Mouse (Mus musculus) myocyte (in vitro differentiated cells): Measurements from ENCODE around the gene Grid2. TPM values are rescaled to one million over a fixed set of nuclear protein-coding genes. Genes with fewer than 3 reads are reported as not detected.

Experiments used
- H3K27me3 ChIP-seq: one replicate; pipeline ENCODE4 v1.6.1; 2011; ENCODE audit not compliant: control insufficient read depth, insufficient read depth, insufficient read length
- H3K36me3 ChIP-seq: one replicate; pipeline ENCODE4 v1.6.1; 2011; ENCODE audit not compliant: control insufficient read depth, insufficient read depth
- H3K4me2 ChIP-seq: one replicate; pipeline ENCODE4 v1.6.1; 2011; ENCODE audit warnings: low read depth, control low read depth
- H3K4me3 ChIP-seq: one replicate; pipeline ENCODE4 v1.5.1; 2011; ENCODE audit warnings: mild to moderate bottlenecking, control low read depth, moderate library complexity
- H3K79me2 ChIP-seq: one replicate; pipeline ENCODE4 v1.6.1; 2011; ENCODE audit not compliant: control insufficient read depth, insufficient read depth
- H3ac ChIP-seq: one replicate; pipeline ENCODE4 v1.6.1; 2011; ENCODE audit not compliant: control insufficient read depth, insufficient read length
- CEBPB ChIP-seq: IDR thresholded peaks from 2 replicates; pipeline ENCODE4 v1.6.1; 2011; ENCODE audit warnings: mild to moderate bottlenecking, moderate library complexity; ENCODE audit not compliant: poor library complexity, insufficient read depth, severe bottlenecking
- E2F4 ChIP-seq: IDR thresholded peaks from one replicate; pipeline ENCODE4 v1.6.1; 2011; ENCODE audit warnings: mild to moderate bottlenecking, control low read depth, moderate library complexity; ENCODE audit not compliant: insufficient read depth
- MAX ChIP-seq: IDR thresholded peaks from one replicate; pipeline ENCODE4 v1.6.1; 2011; ENCODE audit warnings: low read depth, mild to moderate bottlenecking, control low read depth
- MYOD1 ChIP-seq, 3 experiments: IDR thresholded peaks; one replicate each; pipeline ENCODE4 v1.6.1; 2011; ENCODE audit warnings: control low read depth in 2 of 3, low read depth in 2 of 3, mild to moderate bottlenecking in 2 of 3, moderate library complexity in 1 of 3; ENCODE audit not compliant: insufficient read length in 2 of 3, control insufficient read depth in 1 of 3
- MYOG ChIP-seq, 3 experiments: IDR thresholded peaks; one replicate each; pipeline ENCODE4 v1.6.1; 2011; ENCODE audit warnings: control low read depth in 2 of 3, low read depth in 2 of 3, mild to moderate bottlenecking in 2 of 3; ENCODE audit not compliant: insufficient read length in 2 of 3, control insufficient read depth in 1 of 3, insufficient read depth in 1 of 3
- POLR2A ChIP-seq: IDR thresholded peaks from one replicate; pipeline ENCODE4 v1.6.1; 2011; ENCODE audit warnings: low read depth, mild to moderate bottlenecking, control low read depth, moderate library complexity; ENCODE audit not compliant: insufficient read length
- POLR2AphosphoS2 ChIP-seq: IDR thresholded peaks from one replicate; pipeline ENCODE4 v1.6.1; 2011; ENCODE audit warnings: low read depth, control low read depth; ENCODE audit not compliant: insufficient read length
- REST ChIP-seq: IDR thresholded peaks from one replicate; pipeline ENCODE4 v1.6.1; 2011; ENCODE audit warnings: mild to moderate bottlenecking, control low read depth, moderate library complexity; ENCODE audit not compliant: insufficient read depth, insufficient read length
- SRF ChIP-seq: IDR thresholded peaks from one replicate; pipeline ENCODE4 v1.6.1; 2011; ENCODE audit warnings: low read depth; ENCODE audit not compliant: control insufficient read depth, insufficient read length
- TCF12 ChIP-seq: IDR thresholded peaks from one replicate; pipeline ENCODE4 v1.6.1; 2011; ENCODE audit warnings: mild to moderate bottlenecking, control low read depth; ENCODE audit not compliant: poor library complexity, insufficient read depth, severe bottlenecking
- TCF3 ChIP-seq: IDR thresholded peaks from one replicate; pipeline ENCODE4 v1.6.1; 2011; ENCODE audit warnings: low read depth, control low read depth; ENCODE audit not compliant: insufficient read length
- USF1 ChIP-seq: IDR thresholded peaks from one replicate; pipeline ENCODE4 v1.6.1; 2011; ENCODE audit warnings: low read depth, mild to moderate bottlenecking, control low read depth, moderate library complexity
- polyA plus RNA-seq: library from polyadenylated mRNA; unstranded; fragments of >200 nt; fragmentation: generic; extraction: Trizol; gene quantifications from one replicate; pipeline ENCODE4 v1.2.1, GENCODE M21; 2012; ENCODE audit warnings: missing spikeins

Grid2 gene
- polyA plus RNA-seq, 1 experiment: not detected

DNA sequence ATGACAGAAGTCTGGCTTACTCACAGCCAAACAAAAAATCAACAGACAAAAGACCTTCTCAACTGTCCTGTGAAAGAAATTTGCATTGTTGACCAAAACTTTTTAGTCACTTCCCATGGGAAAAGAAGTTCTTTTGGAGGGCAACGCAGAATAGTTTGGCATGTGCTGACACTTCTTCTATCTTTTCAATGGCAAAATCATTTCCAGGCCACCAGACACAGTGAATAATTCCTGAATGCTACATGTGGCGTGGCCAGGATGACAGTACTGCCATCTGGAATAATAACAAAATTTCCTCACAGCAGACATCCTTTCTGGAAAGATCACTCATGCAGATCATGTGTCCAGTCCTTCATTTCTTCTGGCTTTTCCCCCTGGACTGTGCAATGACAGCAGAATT lies 478.1 kb downstream of the Grid2 start:
- Histone ChIP-seq H3K36me3 (no peaks in the 10 kb centered on the region), H3K4me2 (no peak overlapping the region), H3K4me3 (no peak overlapping the region), H3ac (no peak overlapping the region), H3K79me2 (no peaks in the 10 kb centered on the region), H3K27me3 (no peaks in the 10 kb centered on the region)
- TF ChIP-seq CEBPB: no peak

DNA sequence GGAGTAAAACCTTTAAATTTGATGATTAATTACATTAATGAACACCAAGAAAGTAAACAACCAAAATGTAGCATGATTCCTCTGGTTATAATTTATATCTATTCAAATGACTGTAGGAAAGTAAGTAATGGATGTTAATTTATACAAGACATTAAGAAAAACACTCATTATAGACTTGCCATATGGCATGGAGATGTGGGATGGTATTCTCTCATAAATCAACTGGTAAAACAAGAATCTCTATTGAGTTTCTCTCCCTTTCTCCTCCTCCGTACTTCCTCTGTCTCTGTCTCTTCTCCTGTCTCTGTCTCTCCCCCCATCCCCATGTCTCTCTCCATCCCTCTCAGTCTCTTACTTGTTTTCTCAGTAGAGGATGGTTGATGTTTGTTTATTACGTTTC lies 506.9 kb downstream of the Grid2 start:
- no peak for TF ChIP-seq TCF3
- TF ChIP-seq TCF12: no peak
- no peak for TF ChIP-seq REST
- TF ChIP-seq MAX: no peak
- no peak for TF ChIP-seq CEBPB
- no peak for TF ChIP-seq SRF
- no peak for TF ChIP-seq USF1
- TF ChIP-seq MYOG (IDR thresholded peaks at IDR 0.05; ENCODE audit: control insufficient read depth in 1 of 3, insufficient read depth in 1 of 3, insufficient read length in 2 of 3, low read depth in 2 of 3): no peak
- no peak for TF ChIP-seq MYOD1 (IDR thresholded peaks at IDR 0.05; ENCODE audit: control insufficient read depth in 1 of 3, insufficient read length in 2 of 3, low read depth in 2 of 3)
- no peak for TF ChIP-seq POLR2AphosphoS2
- TF ChIP-seq E2F4: no peak
- no peak for TF ChIP-seq POLR2A
- Histone ChIP-seq H3K4me3 (no peak overlapping the region), H3K79me2 (no peaks in the 10 kb centered on the region), H3K27me3 (no peaks in the 10 kb centered on the region), H3K4me2 (no peak overlapping the region), H3K36me3 (no peaks in the 10 kb centered on the region), H3ac (no peak overlapping the region)

GRCm38 (mm10) chr6:63794679-63795078 lies 539.0 kb downstream of the Grid2 start:
- Histone ChIP-seq H3K79me2 (no peaks in the 10 kb centered on the region), H3K4me2 (no peak overlapping the region)

GRCm38 (mm10) chr6:63820236-63820635 lies 564.6 kb downstream of the Grid2 start:
- Histone ChIP-seq H3K4me3 (no peak overlapping the region), H3ac (no peak overlapping the region), H3K36me3 (no peaks in the 10 kb centered on the region), H3K79me2 (no peaks in the 10 kb centered on the region), H3K4me2 (no peak overlapping the region), H3K27me3 (no peaks in the 10 kb centered on the region)
- TF ChIP-seq MYOG (IDR thresholded peaks at IDR 0.05; ENCODE audit: control insufficient read depth in 1 of 3, insufficient read depth in 1 of 3, insufficient read length in 2 of 3, low read depth in 2 of 3) (no peak), TCF3 (no peak), TCF12 (no peak), USF1 (no peak), E2F4 (no peak), CEBPB (no peak), POLR2AphosphoS2 (no peak), MAX (no peak), MYOD1 (IDR thresholded peaks at IDR 0.05; ENCODE audit: control insufficient read depth in 1 of 3, insufficient read length in 2 of 3, low read depth in 2 of 3) (no peak), SRF (no peak), REST (no peak), POLR2A (no peak)

More at GRCm38 (mm10) chr6:63794679-63795078, 539.0 kb downstream of the Grid2 start:
- H3K36me3 ChIP-seq: no peaks in the 10 kb centered on the region
- H3K27me3 ChIP-seq: no peaks in the 10 kb centered on the region
- H3ac ChIP-seq: no peak overlapping the region
- TF ChIP-seq CEBPB (no peak), SRF (no peak), MYOD1 (IDR thresholded peaks at IDR 0.05; ENCODE audit: control insufficient read depth in 1 of 3, insufficient read length in 2 of 3, low read depth in 2 of 3) (no peak), TCF3 (no peak), REST (no peak), MYOG (IDR thresholded peaks at IDR 0.05; ENCODE audit: control insufficient read depth in 1 of 3, insufficient read depth in 1 of 3, insufficient read length in 2 of 3, low read depth in 2 of 3) (no peak)
- no peak overlapping the region for H3K4me3 ChIP-seq

DNA sequence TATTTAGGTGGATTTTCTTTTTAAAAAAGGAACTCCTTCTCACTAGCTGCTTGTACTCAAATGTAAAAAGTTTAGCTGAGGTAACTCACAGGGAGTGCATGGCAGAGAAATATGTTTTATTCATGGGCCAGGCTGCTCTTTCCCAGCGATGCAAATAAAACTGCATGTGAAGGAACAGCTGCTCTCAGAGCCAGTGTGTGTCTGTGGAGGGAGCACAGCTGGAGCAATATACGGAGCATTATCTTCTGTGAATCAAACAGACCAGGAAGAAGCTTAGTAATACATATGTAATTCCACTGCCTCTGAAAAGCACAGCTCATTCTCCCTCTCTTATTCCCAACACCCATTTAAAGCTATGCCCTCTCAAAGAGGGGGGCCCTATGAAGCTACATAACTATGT lies 607.0 kb downstream of the Grid2 start:
- Histone ChIP-seq H3K36me3 (no peaks in the 10 kb centered on the region), H3K4me2 (no peak overlapping the region)
- TF ChIP-seq POLR2AphosphoS2 (no peak), E2F4 (no peak), MAX (no peak), MYOG (IDR thresholded peaks at IDR 0.05; ENCODE audit: control insufficient read depth in 1 of 3, insufficient read depth in 1 of 3, insufficient read length in 2 of 3, low read depth in 2 of 3) (no peak), TCF12 (no peak), CEBPB (no peak), TCF3 (no peak)

More for the DNA sequence above, 607.0 kb downstream of the Grid2 start:
- no peak overlapping the region for H3ac ChIP-seq
- no peaks in the 10 kb centered on the region for H3K27me3 ChIP-seq
- H3K4me3 ChIP-seq: no peak overlapping the region
- no peaks in the 10 kb centered on the region for H3K79me2 ChIP-seq
